Mouse (Mus musculus) gastrocnemius, postnatal 4 days (tissue): ENCODE results near the gene Rsf1. TPM values are rescaled to one million over a fixed set of nuclear protein-coding genes. Genes with fewer than 3 reads are reported as not detected.
A peak's percentile ranks its signal among the peaks of the same experiment; 100 is the strongest.

Experiments used
- DNase-seq, 2 experiments: peaks; one replicate each; pipeline ENCODE4 v3.0.0; 2021 to 2022; ENCODE audit warnings: low spot score in 2 of 2, mixed read lengths in 2 of 2
- long read RNA-seq, 2 experiments: library from polyadenylated mRNA; stranded (forward); transcript quantifications; one replicate each; pipeline ENCODE4 v2.0.0; 2021
- total RNA-seq, 2 experiments: library from RNA; stranded (reverse); gene quantifications; 2 replicates each; pipeline ENCODE4 v1.2.3; 2021

Rsf1 gene
- 10 to 100 TPM; 24.0 to 26.1 TPM for total RNA-seq
- long read RNA-seq, experiment 1, full-length matches to known transcripts: 6 of 11 reads
- long read RNA-seq, experiment 1, partial matches to known transcripts: 3 of 11 reads
- long read RNA-seq, experiment 1, other reads (novel, unspliced or antisense): 2 of 11 reads
- long read RNA-seq, experiment 2, full-length matches to known transcripts: 11 of 16 reads
- long read RNA-seq, experiment 2, partial matches to known transcripts: 4 of 16 reads
- long read RNA-seq, experiment 2, other reads (novel, unspliced or antisense): 1 of 16 reads

GRCm38 (mm10) chr7:97579067-97579975 lies at the start of gene Rsf1, which contains the start of gene Aamdc:
Rsf1 (plus strand) TSS chr7:97579889.
Aamdc (minus strand) TSS chr7:97579497.
- DNase-seq: peak; percentile 88 to 95

DNA sequence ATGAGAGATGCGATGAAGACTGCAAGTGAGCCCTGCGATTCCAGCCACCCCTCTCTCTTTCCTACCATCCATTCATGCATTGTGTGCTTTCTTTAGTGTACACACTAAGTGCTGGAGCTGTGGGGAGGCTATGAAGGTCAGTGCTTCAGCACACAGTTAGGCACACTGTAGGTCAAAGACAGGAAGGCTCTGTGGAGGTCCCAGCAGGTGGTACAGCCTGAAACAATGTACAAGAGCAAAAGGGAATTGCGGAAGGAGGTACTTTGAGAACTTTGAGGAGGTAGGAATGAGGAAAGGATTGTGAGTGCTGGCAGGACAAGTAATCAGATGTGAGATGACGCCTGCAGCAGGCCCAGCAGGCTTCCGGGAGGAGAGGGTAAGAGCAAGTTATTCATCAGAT lies 44.2 kb upstream of the Rsf1 start:
- no peak for DNase-seq

DNA sequence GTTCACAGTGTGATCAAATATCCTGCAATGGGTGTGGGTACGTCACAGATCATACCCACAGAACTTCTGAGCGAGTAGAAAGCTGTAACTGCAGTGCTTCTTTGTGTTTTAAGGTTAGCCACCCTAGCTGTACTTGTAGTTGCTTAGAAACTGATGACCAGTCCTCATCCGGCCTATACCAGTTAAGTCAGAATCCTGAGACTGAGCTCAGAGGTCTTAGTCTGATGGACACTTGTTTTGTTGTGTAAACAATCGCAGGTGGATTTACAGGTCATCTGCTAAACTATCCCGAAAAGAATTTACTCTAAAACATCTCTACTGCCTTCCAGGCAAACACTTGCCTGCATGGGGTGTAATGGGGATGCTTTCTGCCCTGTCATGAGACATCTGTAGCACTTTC lies 43.1 kb upstream of the Rsf1 start:
- no peak for DNase-seq

DNA sequence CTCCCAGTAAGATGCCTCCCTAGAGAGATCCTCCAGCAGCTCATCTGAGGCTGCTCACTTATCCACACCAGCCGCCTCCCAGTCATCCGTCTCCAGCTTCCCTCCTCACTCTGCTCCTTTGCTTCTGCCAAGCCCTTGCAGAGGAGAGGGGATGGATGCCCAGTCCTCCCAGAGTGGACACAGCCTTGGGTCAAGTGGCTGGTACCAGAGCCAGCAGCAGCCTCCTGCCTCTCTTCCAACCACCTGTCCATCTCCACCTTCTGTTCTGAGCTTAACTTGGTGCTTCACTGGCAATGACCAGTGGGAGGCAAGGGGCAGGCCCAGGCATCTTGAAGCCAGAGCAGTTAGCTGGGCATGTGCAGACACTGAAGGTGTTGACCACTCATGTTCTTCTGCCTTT lies 33.2 kb upstream of the Rsf1 start:
- DNase-seq: no peak

- DNase-seq: no peak
Measured at GRCm38 (mm10) chr7:97549301-97549700, 30.4 kb upstream of the Rsf1 start.

DNA sequence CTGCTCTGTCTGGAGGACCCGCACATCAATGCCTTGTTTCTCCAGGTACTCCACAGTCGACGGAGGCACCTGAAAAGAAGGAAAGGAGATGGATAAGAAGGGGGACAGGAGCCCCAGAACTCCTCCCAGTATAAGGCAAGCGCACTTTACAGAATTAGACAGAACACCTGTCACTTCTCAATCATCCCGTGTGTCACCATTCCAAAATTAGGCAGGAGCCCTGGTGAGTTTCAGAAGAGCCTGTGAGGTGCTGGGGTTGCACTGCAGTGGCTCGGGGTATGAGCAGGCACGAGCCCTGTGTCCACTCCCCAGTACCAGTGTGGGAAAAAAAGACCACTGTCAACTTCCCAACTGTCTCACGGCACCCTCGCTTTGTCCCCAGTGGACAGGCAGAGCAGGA lies 29.0 kb upstream of the Rsf1 start:
- no peak for DNase-seq

GRCm38 (mm10) chr7:97563576-97563975 lies 16.1 kb upstream of the Rsf1 start:
- DNase-seq: no peak

DNA sequence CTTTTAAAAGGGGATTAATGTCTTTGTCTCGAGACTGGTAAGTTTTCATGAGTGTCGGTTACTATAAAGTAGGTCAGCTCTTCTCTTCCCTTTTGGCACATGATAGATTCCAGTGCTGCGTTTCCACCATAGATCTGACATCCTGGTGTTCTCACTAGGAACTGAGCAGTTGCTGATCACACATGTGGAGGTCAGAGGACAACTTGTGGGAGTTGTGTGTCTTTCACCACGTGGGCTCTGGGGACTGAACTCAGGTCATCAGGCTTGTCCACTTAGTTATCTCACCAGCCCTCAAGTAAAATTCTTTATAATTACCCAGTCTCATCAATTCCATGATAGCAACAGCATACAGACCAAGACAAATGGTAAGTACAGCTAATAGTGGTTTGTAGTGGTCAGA lies 10.3 kb upstream of the Rsf1 start:
- no peak for DNase-seq

DNA sequence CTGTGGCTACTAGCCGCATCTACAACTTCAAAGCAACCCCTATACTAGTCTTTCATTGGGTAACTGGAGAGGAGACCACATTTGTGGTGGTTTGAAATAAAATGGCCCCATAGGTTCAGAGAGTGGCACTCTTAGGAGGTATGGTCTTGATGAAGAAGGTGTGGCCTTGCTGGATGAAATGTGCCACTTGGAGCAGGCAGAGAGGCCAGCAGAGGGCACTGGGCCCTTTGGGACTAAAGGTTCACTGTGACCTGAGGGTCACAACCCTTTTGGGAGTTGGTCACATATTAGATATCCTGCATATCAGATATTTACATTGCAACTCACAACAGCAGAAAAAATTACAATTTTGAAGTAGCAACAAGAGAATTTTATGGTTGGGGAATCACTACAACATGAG lies 9.3 kb upstream of the Rsf1 start:
- DNase-seq: no peak

GRCm38 (mm10) chr7:97578361-97579066 lies 1.2 kb upstream of the Rsf1 start:
- peak; percentile 23 to 64 for DNase-seq

GRCm38 (mm10) chr7:97579976-97580842 lies 520 bp downstream of the Rsf1 start:
- DNase-seq: peak; percentile 40 to 43

DNA sequence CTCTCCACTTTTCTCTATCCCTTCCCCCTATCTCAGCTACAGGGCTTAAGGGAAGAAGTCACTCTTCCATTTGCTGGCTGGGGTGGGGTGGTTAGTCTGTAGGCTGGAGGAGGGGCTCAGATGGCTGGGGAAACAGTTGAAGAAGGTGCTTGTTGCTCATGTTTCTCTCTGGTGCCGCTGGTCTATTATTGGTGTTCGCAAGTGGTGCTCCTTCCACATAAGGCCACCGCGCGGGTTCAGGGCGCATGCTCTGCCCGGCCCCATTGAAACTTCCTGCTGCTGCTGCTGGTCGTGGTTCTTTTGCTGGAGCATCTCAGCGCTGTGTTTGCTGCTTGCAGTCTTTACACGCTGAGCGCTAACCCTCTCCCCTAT lies 1.1 kb downstream of the Rsf1 start:
- DNase-seq: peak; percentile 61 to 80

DNA sequence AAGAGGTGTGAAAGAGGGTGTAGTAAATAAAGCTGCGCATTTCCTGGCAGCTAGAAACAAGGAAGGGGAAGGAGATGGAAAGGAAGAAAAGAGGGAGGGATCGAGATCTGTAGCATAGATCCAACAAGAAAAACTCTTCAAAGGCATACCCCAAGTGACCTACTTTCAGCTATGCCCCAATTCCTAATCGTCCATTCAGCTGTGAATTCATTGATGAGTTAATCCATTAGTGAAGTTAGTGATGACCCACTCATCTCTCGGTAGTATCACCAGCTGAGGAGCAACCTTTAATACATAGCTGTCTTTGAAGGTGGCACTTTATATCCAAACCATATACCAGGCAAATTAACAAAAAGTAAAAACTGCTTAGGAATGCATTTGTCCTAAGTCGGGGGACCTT lies 8.8 kb downstream of the Rsf1 start:
- DNase-seq: no peak

- DNase-seq: no peak
Measured at GRCm38 (mm10) chr7:97590488-97590887, 10.8 kb downstream of the Rsf1 start.

- no peak for DNase-seq
Measured at GRCm38 (mm10) chr7:97591336-97591735, 11.6 kb downstream of the Rsf1 start.

DNA sequence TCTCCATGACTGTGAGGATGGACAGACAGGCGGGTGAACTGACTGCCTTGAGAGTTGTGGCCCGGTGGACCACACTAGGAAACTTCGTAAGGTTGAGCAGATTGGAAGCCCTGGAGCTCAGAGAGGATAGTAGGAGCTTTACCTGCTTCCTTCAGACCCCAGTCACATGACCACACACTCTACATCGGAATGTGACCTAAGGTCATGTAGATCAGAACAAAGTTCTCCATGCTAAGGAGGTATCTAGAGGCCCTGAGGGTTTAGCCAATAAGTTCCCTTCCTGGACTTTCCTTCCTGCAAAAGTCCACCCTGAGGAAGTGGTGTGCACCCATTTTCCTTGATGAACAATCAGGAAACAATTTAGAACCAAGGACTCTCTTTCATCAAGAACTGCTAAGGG lies 12.7 kb downstream of the Rsf1 start:
- no peak for DNase-seq

DNA sequence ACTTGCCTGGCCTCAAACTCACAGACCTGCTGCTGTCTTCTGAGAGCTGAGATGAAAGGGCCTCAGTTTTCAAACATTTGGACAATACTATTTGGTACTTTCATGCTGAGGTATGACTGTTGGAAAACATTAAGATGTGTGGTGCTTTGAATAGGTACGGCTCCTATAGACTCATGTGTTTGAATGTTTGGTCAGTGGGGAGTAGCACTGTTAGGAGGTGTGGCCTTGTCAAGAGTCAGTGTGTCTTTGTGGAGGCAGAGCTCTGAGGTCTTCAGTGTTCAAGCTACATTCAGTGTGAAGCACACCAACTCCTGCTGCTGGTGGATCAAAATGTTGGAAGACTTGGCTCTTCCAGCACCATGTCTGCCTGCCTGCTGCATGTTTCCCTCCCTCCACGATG lies 13.8 kb downstream of the Rsf1 start:
- no peak for DNase-seq

- no peak for DNase-seq
Measured at GRCm38 (mm10) chr7:97598548-97598947, 18.9 kb downstream of the Rsf1 start.

- no peak for DNase-seq
Measured at GRCm38 (mm10) chr7:97621346-97621745, 41.7 kb downstream of the Rsf1 start.

DNA sequence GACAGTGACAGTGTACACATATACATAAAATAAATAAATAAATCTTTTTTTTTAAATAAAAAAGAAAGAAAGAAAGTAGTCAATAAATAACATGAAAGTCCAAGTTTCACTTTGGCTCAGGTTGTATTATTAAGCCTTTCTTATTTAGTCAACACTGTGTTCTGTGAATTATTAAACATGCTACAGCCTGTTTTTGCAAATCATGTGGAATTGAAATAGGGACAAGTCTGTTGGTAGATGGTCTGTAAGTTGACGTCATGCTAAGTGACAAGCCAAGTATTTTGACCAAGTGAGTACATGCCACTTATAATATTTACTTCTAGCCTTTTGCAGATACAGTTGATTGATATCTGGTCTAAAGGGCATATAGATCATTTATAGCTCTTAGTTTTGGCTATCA lies 43.0 kb downstream of the Rsf1 start:
- DNase-seq: no peak

DNA sequence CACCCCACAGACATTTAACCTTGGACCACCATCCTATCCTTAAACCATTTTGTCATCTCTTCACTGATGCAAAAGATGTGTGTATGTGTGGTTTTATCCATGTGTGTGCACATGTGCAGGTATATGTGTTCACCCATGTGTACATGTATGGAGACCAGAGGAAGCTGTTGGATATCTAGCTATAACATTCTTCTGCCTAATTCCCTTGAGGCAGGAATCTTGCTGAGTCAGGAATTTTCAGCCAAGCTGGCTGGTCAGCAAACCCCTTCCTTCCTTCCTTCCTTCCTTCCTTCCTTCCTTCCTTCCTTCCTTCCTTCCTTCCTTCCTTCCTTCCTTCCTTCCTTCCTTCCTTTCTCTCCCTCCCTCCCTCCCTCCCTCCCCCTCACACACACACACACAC lies 43.7 kb downstream of the Rsf1 start:
- no peak for DNase-seq
